Mouse (Mus musculus) forebrain, embryonic 11.5 days (tissue): ENCODE data around the gene Cela1. TPM values are rescaled to one million over a fixed set of nuclear protein-coding genes. Genes with fewer than 3 reads are reported as not detected.
A peak's percentile ranks its signal among the peaks of the same experiment; 100 is the strongest.

Experiments
- ATAC-seq: fragments of 200-750 bp; cut with Nextera tagmentation; replicated peaks from 2 replicates; pipeline ENCODE4 v1.8.0; 2017; ENCODE audit warnings: moderate TSS enrichment; ENCODE audit not compliant: low FRiP score
- DNase-seq: peaks from one replicate; pipeline ENCODE4 v3.0.0-alpha.2; 2017; ENCODE audit warnings: low spot score
- H3K27ac ChIP-seq: fragments of 300-500 bp; sonication (generic); 2 replicates; pipeline ENCODE4 v1.5.1; 2014; ENCODE audit warnings: low read depth, low read length
- H3K27me3 ChIP-seq: fragments of 300-500 bp; sonication (generic); 2 replicates; pipeline ENCODE4 v1.6.1; 2014; ENCODE audit warnings: mild to moderate bottlenecking, low read length, mixed read lengths; ENCODE audit not compliant: control insufficient read depth, insufficient read depth
- H3K36me3 ChIP-seq: fragments of 300-500 bp; sonication (generic); 2 replicates; pipeline ENCODE4 v1.6.1; 2014; ENCODE audit warnings: mild to moderate bottlenecking, low read length, moderate library complexity, mixed read lengths; ENCODE audit not compliant: control insufficient read depth, insufficient read depth
- H3K4me1 ChIP-seq: fragments of 300-500 bp; sonication (generic); replicated peaks from 2 replicates; pipeline ENCODE4 v1.6.1; 2014; ENCODE audit warnings: low read length, mixed read lengths; ENCODE audit not compliant: control insufficient read depth, insufficient read depth
- H3K4me2 ChIP-seq: fragments of 300-500 bp; sonication (generic); 2 replicates; pipeline ENCODE4 v1.6.1; 2014; ENCODE audit warnings: low read depth, mild to moderate bottlenecking, low read length, moderate library complexity, mixed read lengths; ENCODE audit not compliant: severe bottlenecking
- H3K4me3 ChIP-seq: fragments of 300-500 bp; sonication (generic); 2 replicates; pipeline ENCODE4 v1.5.1; 2014; ENCODE audit warnings: low read depth, low read length
- H3K9ac ChIP-seq: fragments of 300-500 bp; sonication (generic); 2 replicates; pipeline ENCODE4 v1.6.1; 2014; ENCODE audit warnings: low read length
- H3K9me3 ChIP-seq: fragments of 300-500 bp; sonication (generic); 2 replicates; pipeline ENCODE4 v1.6.1; 2016; ENCODE audit warnings: low read length, mixed read lengths; ENCODE audit not compliant: control insufficient read depth
- WGBS: fragments of 180-500 bp; shearing (Covaris S2); extraction: QIAGEN DNeasy Blood & Tissue Kit; methylation state at CpG from one replicate; pipeline ENCODE4 v1.1.7; 2014; 5-methylcytosine and 5-hydroxymethylcytosine counted together
- polyA plus RNA-seq: library from polyadenylated mRNA; unstranded; fragments of >200 nt; fragmentation: Nextera tagmentation; extraction: Ambion mirVana; gene quantifications from 2 replicates; pipeline ENCODE4 v1.2.1, GENCODE M21; 2014

The Cela1 gene
- 1.1 and 1.3 TPM in 2 replicates for polyA plus RNA-seq

- Histone ChIP-seq H3K27ac (no peak within 1 kb of the TSS), H3K4me2 (no peak within 1 kb of the TSS), H3K4me1 (no peaks in the 10 kb centered on the region), H3K9me3 (peaks cover 7% of the 10 kb centered on the region; the same call in 1 of the 2 replicates), H3K36me3 (no peaks in the 10 kb centered on the region), H3K27me3 (no peaks in the 10 kb centered on the region), H3K4me3 (no peak within 1 kb of the TSS), H3K9ac (no peak within 1 kb of the TSS)
- DNase-seq (no peak), ATAC-seq (no peak)
- 85% methylated on average over 8 of the region's 8 CpGs for WGBS
These were observed at the start of gene Cela1 for GRCm38 (mm10) chr15:100687430-100687971. TSS of gene Cela1 (minus strand) at chr15:100687921.

DNA sequence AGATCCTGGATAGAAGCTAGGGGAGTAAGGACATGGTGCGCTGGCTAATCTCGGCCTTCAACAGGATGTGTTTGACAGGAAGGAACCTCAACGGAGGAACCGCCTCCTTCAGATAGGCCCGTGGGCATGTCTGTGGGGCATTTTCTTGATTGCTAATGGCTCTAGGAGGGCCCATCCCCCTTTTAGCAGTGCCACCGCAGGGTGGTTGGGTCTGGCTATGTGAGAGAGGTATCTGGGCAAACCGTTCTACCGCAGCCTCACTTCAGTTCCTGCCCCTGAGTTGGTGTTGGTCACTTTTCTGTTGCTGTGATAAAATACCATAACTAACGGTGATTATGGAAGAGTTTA, 48.2 kb upstream of the Cela1 start:
- 89% methylated on average over 9 of the region's 9 CpGs for WGBS
- DNase-seq (no peak), ATAC-seq (no peak)
- Histone ChIP-seq H3K4me1 (no peaks in the 10 kb centered on the region), H3K27ac (no peak overlapping the region), H3K9me3 (no peaks in the 10 kb centered on the region), H3K27me3 (peaks cover 3% of the 10 kb centered on the region; the same call in 1 of the 2 replicates), H3K36me3 (no peaks in the 10 kb centered on the region), H3K4me2 (no peak overlapping the region), H3K4me3 (no peak overlapping the region), H3K9ac (no peak overlapping the region)

GRCm38 (mm10) chr15:100735095-100735952, 47.6 kb upstream of the Cela1 start:
- no peak for DNase-seq
- WGBS: 88% methylated on average over 14 of the region's 15 CpGs

GRCm38 (mm10) chr15:100732580-100732979, 44.9 kb upstream of the Cela1 start:
- Histone ChIP-seq H3K4me1 (peaks cover 5% of the 10 kb centered on the region; the same call in 1 of the 2 replicates), H3K4me2 (no peak overlapping the region), H3K9me3 (no peaks in the 10 kb centered on the region), H3K27me3 (peaks cover 33% of the 10 kb centered on the region), H3K9ac (no peak overlapping the region), H3K36me3 (no peaks in the 10 kb centered on the region), H3K27ac (no peak overlapping the region), H3K4me3 (no peak overlapping the region)
- no peak for ATAC-seq
- WGBS: 48% methylated on average over 5 of the region's 5 CpGs
- no peak for DNase-seq

More at GRCm38 (mm10) chr15:100735095-100735952, 47.6 kb upstream of the Cela1 start:
- no peak for ATAC-seq
- no peaks in the 10 kb centered on the region for H3K4me1 ChIP-seq
- H3K27me3 ChIP-seq: peaks cover 9% of the 10 kb centered on the region; the same call in 1 of the 2 replicates
- no peak overlapping the region for H3K4me2 ChIP-seq
- no peaks in the 10 kb centered on the region for H3K36me3 ChIP-seq
- no peaks in the 10 kb centered on the region for H3K9me3 ChIP-seq
- no peak overlapping the region for H3K4me3 ChIP-seq
- no peak overlapping the region for H3K27ac ChIP-seq
- H3K9ac ChIP-seq: no peak overlapping the region

GRCm38 (mm10) chr15:100731081-100731480, 43.4 kb upstream of the Cela1 start:
- Histone ChIP-seq H3K9me3 (no peaks in the 10 kb centered on the region), H3K9ac (no peak overlapping the region), H3K4me2 (no peak overlapping the region), H3K4me3 (no peak overlapping the region), H3K36me3 (no peaks in the 10 kb centered on the region), H3K4me1 (peaks cover 5% of the 10 kb centered on the region; the same call in 1 of the 2 replicates), H3K27me3 (peaks cover 33% of the 10 kb centered on the region), H3K27ac (no peak overlapping the region)
- ATAC-seq (no peak), DNase-seq (no peak)
- whole genome bisulfite sequencing: 38% methylated on average over 9 of the region's 9 CpGs

- H3K4me3 ChIP-seq: peak within 1 kb of the TSS; percentile 21
- H3K36me3 ChIP-seq: no peaks in the 10 kb centered on the region
- DNase-seq: peak; percentile 72
- peaks cover 5% of the 10 kb centered on the region; the same call in 1 of the 2 replicates for H3K4me1 ChIP-seq
- H3K4me2 ChIP-seq: peak within 1 kb of the TSS; percentile 52
- 0 out of 2 replicates have a peak, but pooled peaks have one; percentile 27 for ATAC-seq
- no peak within 1 kb of the TSS for H3K9ac ChIP-seq
- H3K27ac ChIP-seq: no peak within 1 kb of the TSS
- WGBS: 3% methylated on average over 56 of the region's 57 CpGs
- no peaks in the 10 kb centered on the region for H3K9me3 ChIP-seq
- H3K27me3 ChIP-seq: peaks cover 33% of the 10 kb centered on the region
These were observed 41.7 kb upstream of the Cela1 start, which contains the start of gene Galnt6 for GRCm38 (mm10) chr15:100729281-100729985. TSS of gene Galnt6 (minus strand) at chr15:100729376.

DNA sequence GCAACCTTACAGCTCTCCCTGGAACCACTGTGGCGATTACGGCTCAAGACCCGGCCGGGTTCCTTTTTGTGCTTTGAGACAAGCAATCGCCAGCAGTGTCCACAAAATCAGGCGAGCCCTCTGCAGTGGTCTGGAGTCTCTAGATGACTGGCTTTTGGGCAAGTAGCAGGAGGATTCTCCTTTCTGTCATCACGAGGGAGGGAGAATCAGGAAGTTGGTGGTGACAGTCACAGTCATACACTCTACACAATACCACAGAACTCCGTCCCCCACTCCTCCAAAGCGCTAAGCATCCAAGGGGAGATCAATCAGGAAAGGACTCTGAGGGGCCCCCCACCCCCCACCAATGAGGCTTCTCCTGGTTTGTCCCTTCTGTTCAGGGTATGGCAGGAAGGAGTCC, 40.9 kb upstream of the Cela1 start:
- H3K36me3 ChIP-seq: no peaks in the 10 kb centered on the region
- H3K9ac ChIP-seq: no peak overlapping the region
- WGBS: 27% methylated on average over 9 of the region's 9 CpGs
- no peak for DNase-seq
- H3K4me3 ChIP-seq: peak overlapping the region; percentile 21; the same call in 1 of the 2 replicates
- ATAC-seq: no peak
- peaks cover 5% of the 10 kb centered on the region; the same call in 1 of the 2 replicates for H3K4me1 ChIP-seq
- peaks cover 33% of the 10 kb centered on the region for H3K27me3 ChIP-seq
- H3K4me2 ChIP-seq: peak overlapping the region; percentile 52; the same call in 1 of the 2 replicates
- no peaks in the 10 kb centered on the region for H3K9me3 ChIP-seq
- no peak overlapping the region for H3K27ac ChIP-seq

GRCm38 (mm10) chr15:100727834-100728233, 40.1 kb upstream of the Cela1 start:
- Histone ChIP-seq H3K27ac (no peak overlapping the region), H3K36me3 (no peaks in the 10 kb centered on the region), H3K9me3 (no peaks in the 10 kb centered on the region), H3K9ac (no peak overlapping the region), H3K4me2 (no peak overlapping the region), H3K4me3 (no peak overlapping the region), H3K27me3 (peaks cover 33% of the 10 kb centered on the region), H3K4me1 (peaks cover 5% of the 10 kb centered on the region; the same call in 1 of the 2 replicates)
- WGBS: 86% methylated on average over 11 of the region's 11 CpGs
- ATAC-seq (no peak), DNase-seq (no peak)
